Mouse (Mus musculus) limb, embryonic 13.5 days (tissue): ENCODE measurements around the gene Ano8. TPM values are rescaled to one million over a fixed set of nuclear protein-coding genes. Genes with fewer than 3 reads are reported as not detected.

Experiments
- ATAC-seq: fragments of 200-750 bp; cut with Nextera tagmentation; 2 replicates; pipeline ENCODE4 v1.8.0; 2017; ENCODE audit warnings: low read depth, moderate number of reproducible peaks, moderate TSS enrichment; ENCODE audit not compliant: low FRiP score
- H3K27ac ChIP-seq: fragments of 300-500 bp; sonication (generic); 2 replicates; pipeline ENCODE4 v1.5.1; 2015; ENCODE audit warnings: inconsistent platforms, mild to moderate bottlenecking, moderate library complexity
- H3K27me3 ChIP-seq: fragments of 300-500 bp; sonication (generic); 2 replicates; pipeline ENCODE4 v1.6.1; 2015; ENCODE audit warnings: mild to moderate bottlenecking, inconsistent platforms
- H3K36me3 ChIP-seq: fragments of 300-500 bp; sonication (generic); 2 replicates; pipeline ENCODE4 v1.6.1; 2015; ENCODE audit warnings: inconsistent platforms, mild to moderate bottlenecking, moderate library complexity
- H3K4me1 ChIP-seq: fragments of 300-500 bp; sonication (generic); 2 replicates; pipeline ENCODE4 v1.6.1; 2015; ENCODE audit warnings: inconsistent platforms
- H3K4me2 ChIP-seq: fragments of 300-500 bp; sonication (generic); replicated peaks from 2 replicates; pipeline ENCODE4 v1.6.1; 2015; ENCODE audit warnings: inconsistent platforms, mild to moderate bottlenecking, moderate library complexity
- H3K4me3 ChIP-seq: fragments of 300-500 bp; sonication (generic); 2 replicates; pipeline ENCODE4 v1.5.1; 2015; ENCODE audit warnings: moderate library complexity, mild to moderate bottlenecking, inconsistent platforms
- H3K9ac ChIP-seq: fragments of 300-500 bp; sonication (generic); 2 replicates; pipeline ENCODE4 v1.6.1; 2015; ENCODE audit warnings: mild to moderate bottlenecking, inconsistent platforms
- H3K9me3 ChIP-seq: fragments of 300-500 bp; sonication (generic); 2 replicates; pipeline ENCODE4 v1.6.1; 2016; ENCODE audit warnings: inconsistent platforms
- WGBS: fragments of 180-500 bp; shearing (Covaris S2); methylation state at CpG from one replicate; pipeline ENCODE4 v1.1.7; 2015; 5-methylcytosine and 5-hydroxymethylcytosine counted together
- polyA plus RNA-seq: library from polyadenylated mRNA; unstranded; fragments of >200 nt; fragmentation: Nextera tagmentation; extraction: Ambion mirVana; gene quantifications from 2 replicates; pipeline ENCODE4 v1.2.1, GENCODE M21; 2015

Ano8 gene
- polyA plus RNA-seq, 1 experiment from 2014 or later, result 1.5 TPM

DNA sequence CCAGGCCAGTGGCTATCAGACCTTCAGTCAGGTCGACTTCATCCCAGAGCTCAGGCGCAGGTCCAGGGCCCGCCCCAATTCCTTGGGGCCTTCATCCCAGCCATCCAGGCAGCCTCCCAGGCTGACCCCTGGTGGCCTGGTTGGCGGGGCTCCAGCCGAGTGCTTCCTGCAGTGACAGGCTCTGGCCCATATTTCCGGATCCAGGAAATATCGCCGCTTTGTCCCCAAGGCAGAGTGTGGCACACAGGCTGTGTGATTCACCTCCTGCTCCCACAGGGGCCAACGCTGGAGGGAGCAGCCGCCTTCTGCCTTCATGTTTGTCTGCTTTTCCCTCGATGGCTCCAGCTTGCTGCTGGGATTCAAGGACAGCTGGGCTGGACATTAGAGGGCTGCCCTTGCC lies 10.7 kb upstream of the Ano8 start:
- H3K27ac ChIP-seq, result no peak overlapping the region; the same call in 1 of the 2 replicates
- H3K4me2 ChIP-seq, result no peak overlapping the region
- H3K9me3 ChIP-seq, result no peaks in the 10 kb centered on the region
- ATAC-seq, result no peak
- H3K9ac ChIP-seq, result 0 out of 2 replicates have a peak overlapping the region, but pooled peaks have one; percentile 19
- H3K4me1 ChIP-seq, result peaks cover 34% of the 10 kb centered on the region
- H3K4me3 ChIP-seq, result no peak overlapping the region
- 28% methylated on average over 11 of the region's 11 CpGs for WGBS
- peaks cover 32% of the 10 kb centered on the region for H3K36me3 ChIP-seq
- no peaks in the 10 kb centered on the region for H3K27me3 ChIP-seq

GRCm38 (mm10) chr8:71495811-71496210 lies 10.0 kb upstream of the Ano8 start:
- Histone ChIP-seq H3K36me3 (peaks cover 39% of the 10 kb centered on the region), H3K9me3 (no peaks in the 10 kb centered on the region), H3K9ac (no peak overlapping the region), H3K27me3 (no peaks in the 10 kb centered on the region), H3K4me1 (peaks cover 34% of the 10 kb centered on the region), H3K4me3 (no peak overlapping the region), H3K4me2 (no peak overlapping the region), H3K27ac (peak overlapping the region; percentile 10; the same call in 1 of the 2 replicates)
- no peak for ATAC-seq
- WGBS, result 91% methylated on average over 5 of the region's 5 CpGs

- no peaks in the 10 kb centered on the region for H3K9me3 ChIP-seq
- peak overlapping the region; percentile 41 for H3K4me2 ChIP-seq
- no peak overlapping the region for H3K27ac ChIP-seq
- peak overlapping the region; percentile 39; the same call in 1 of the 2 replicates for H3K9ac ChIP-seq
- 23% methylated on average over 16 of the region's 16 CpGs for WGBS
- ATAC-seq, result peak; percentile 26
- peaks cover 47% of the 10 kb centered on the region for H3K36me3 ChIP-seq
- no peak overlapping the region for H3K4me3 ChIP-seq
- no peaks in the 10 kb centered on the region for H3K27me3 ChIP-seq
- H3K4me1 ChIP-seq, result peaks cover 34% of the 10 kb centered on the region
These were observed 9.3 kb upstream of the Ano8 start for GRCm38 (mm10) chr8:71495039-71495438.

- Histone ChIP-seq H3K4me1 (peaks cover 35% of the 10 kb centered on the region), H3K27me3 (no peaks in the 10 kb centered on the region), H3K9me3 (no peaks in the 10 kb centered on the region), H3K36me3 (peaks cover 46% of the 10 kb centered on the region), H3K4me3 (peak overlapping the region; percentile 85), H3K27ac (peak overlapping the region; percentile 88), H3K4me2 (peak overlapping the region; percentile 100), H3K9ac (peak overlapping the region; percentile 91)
- WGBS, result under 1% methylated on average over 22 of the region's 22 CpGs
- ATAC-seq, result peak; percentile 87
These were observed 2.7 kb upstream of the Ano8 start for GRCm38 (mm10) chr8:71488454-71488853.

- H3K9me3 ChIP-seq, result no peaks in the 10 kb centered on the region
- WGBS, result under 1% methylated on average over 33 of the region's 33 CpGs
- H3K27me3 ChIP-seq, result no peaks in the 10 kb centered on the region
- H3K27ac ChIP-seq, result peak within 1 kb of the TSS; percentile 88
- peak within 1 kb of the TSS; percentile 91 for H3K9ac ChIP-seq
- peak within 1 kb of the TSS; percentile 85 for H3K4me3 ChIP-seq
- H3K36me3 ChIP-seq, result peaks cover 46% of the 10 kb centered on the region
- peaks cover 35% of the 10 kb centered on the region for H3K4me1 ChIP-seq
- peak within 1 kb of the TSS; percentile 100 for H3K4me2 ChIP-seq
- peak; percentile 39 for ATAC-seq
These were observed 2.1 kb upstream of the Ano8 start, which contains the start of gene Gtpbp3 for GRCm38 (mm10) chr8:71487691-71488445. Gene Gtpbp3, plus strand, starts transcription at chr8:71488103.

DNA sequence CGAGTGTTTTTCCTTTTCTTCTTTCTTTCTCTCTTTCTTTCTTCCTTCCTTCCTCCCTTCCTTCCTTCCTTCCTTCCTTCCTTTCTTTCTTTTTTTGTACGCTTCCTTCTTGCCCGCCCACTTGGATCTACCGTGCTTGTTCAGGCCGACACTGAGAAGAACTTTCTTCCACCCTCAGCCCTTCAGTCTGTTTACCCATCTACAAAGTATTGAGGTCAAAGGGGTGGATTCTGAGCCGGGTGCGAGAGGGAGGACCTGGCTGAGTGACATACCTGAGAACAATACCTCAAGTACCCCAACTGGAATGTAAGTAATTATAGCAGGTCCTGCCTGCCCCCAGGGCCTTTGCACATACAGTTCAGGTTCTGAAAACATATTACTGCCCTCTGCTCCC lies 370 bp upstream of the Ano8 start:
- peaks cover 43% of the 10 kb centered on the region for H3K36me3 ChIP-seq
- no peak overlapping the region; the same call in 1 of the 2 replicates for H3K27ac ChIP-seq

DNA sequence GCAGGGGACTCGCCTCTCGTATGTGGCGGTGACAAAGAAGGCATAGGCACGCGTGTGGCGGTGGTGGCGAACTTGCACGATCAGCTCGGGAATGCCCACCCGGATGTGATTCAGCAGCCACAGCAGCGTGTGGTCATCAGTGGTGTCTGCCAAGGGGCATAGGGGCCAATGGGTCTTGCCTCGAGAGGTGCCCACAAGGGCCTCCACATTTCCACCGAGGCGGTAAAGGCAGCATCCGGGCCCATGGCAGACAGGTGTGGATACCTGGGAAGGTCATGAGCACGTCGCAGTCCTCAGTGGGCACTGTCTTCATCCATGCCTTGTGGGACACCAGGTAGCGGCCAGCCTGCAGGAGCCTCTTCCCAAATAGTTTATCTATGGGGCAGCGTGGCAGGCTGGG lies 1.0 kb downstream of the Ano8 start:
- H3K4me3 ChIP-seq, result peak overlapping the region; percentile 74
- peaks cover 32% of the 10 kb centered on the region for H3K4me1 ChIP-seq
- no peaks in the 10 kb centered on the region for H3K9me3 ChIP-seq
- H3K4me2 ChIP-seq, result peak overlapping the region; percentile 93
- no peak overlapping the region for H3K27ac ChIP-seq
- H3K9ac ChIP-seq, result peak overlapping the region; percentile 90; the same call in 1 of the 2 replicates
- H3K27me3 ChIP-seq, result no peaks in the 10 kb centered on the region
- WGBS, result 93% methylated on average over 19 of the region's 19 CpGs
- no peak for ATAC-seq
- peaks cover 44% of the 10 kb centered on the region for H3K36me3 ChIP-seq

More for the DNA sequence above, 370 bp upstream of the Ano8 start:
- WGBS, result 22% methylated on average over 7 of the region's 7 CpGs
- no peaks in the 10 kb centered on the region for H3K9me3 ChIP-seq
- H3K27me3 ChIP-seq, result no peaks in the 10 kb centered on the region
- peak overlapping the region; percentile 93 for H3K4me2 ChIP-seq
- H3K9ac ChIP-seq, result no peak overlapping the region
- H3K4me1 ChIP-seq, result peaks cover 35% of the 10 kb centered on the region
- ATAC-seq, result no peak
- H3K4me3 ChIP-seq, result peak overlapping the region; percentile 74

DNA sequence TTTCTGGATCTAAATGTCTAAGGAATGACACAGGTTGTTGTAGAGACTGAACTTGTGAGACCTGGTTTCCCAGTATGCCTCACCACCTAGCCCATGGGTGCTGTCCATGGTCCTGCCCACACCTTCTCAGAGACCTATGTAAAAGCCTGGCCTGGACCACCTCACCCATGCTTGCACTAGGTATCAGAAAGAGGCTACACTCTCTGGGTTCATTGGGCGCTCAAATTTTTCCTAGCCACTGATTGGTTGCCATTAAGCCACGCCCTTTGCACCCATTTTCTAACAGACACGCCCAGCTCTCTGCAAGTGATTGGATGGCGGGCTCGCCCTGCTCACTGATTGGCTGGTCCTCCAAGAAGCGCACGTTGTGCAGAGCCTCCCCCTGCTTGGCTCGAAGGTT lies 1.8 kb downstream of the Ano8 start:
- peaks cover 52% of the 10 kb centered on the region for H3K36me3 ChIP-seq
- no peak overlapping the region for H3K9ac ChIP-seq
- H3K4me2 ChIP-seq, result peak overlapping the region; percentile 93; the same call in 1 of the 2 replicates
- no peaks in the 10 kb centered on the region for H3K27me3 ChIP-seq
- H3K27ac ChIP-seq, result no peak overlapping the region
- peaks cover 24% of the 10 kb centered on the region for H3K4me1 ChIP-seq
- H3K4me3 ChIP-seq, result peak overlapping the region; percentile 5; the same call in 1 of the 2 replicates
- no peaks in the 10 kb centered on the region for H3K9me3 ChIP-seq
- whole genome bisulfite sequencing, result 42% methylated on average over 8 of the region's 8 CpGs
- ATAC-seq, result no peak

- Histone ChIP-seq H3K9ac (no peak overlapping the region), H3K27ac (no peak overlapping the region), H3K4me2 (no peak overlapping the region), H3K36me3 (peaks cover 64% of the 10 kb centered on the region), H3K9me3 (no peaks in the 10 kb centered on the region), H3K4me3 (no peak overlapping the region), H3K27me3 (no peaks in the 10 kb centered on the region), H3K4me1 (peaks cover 20% of the 10 kb centered on the region)
- 91% methylated on average over 11 of the region's 11 CpGs for WGBS
- ATAC-seq, result no peak
These were observed 6.8 kb downstream of the Ano8 start for GRCm38 (mm10) chr8:71478943-71479342.

- no peaks in the 10 kb centered on the region for H3K27me3 ChIP-seq
- H3K4me3 ChIP-seq, result peak overlapping the region; percentile 65
- H3K27ac ChIP-seq, result no peak overlapping the region
- H3K9me3 ChIP-seq, result no peaks in the 10 kb centered on the region
- ATAC-seq, result no peak
- 47% methylated on average over 14 of the region's 14 CpGs for WGBS
- peak overlapping the region; percentile 80; the same call in 1 of the 2 replicates for H3K9ac ChIP-seq
- peak overlapping the region; percentile 86 for H3K4me2 ChIP-seq
- H3K36me3 ChIP-seq, result peaks cover 66% of the 10 kb centered on the region
- peaks cover 20% of the 10 kb centered on the region for H3K4me1 ChIP-seq
These were observed 8.4 kb downstream of the Ano8 start for GRCm38 (mm10) chr8:71477196-71477845.

DNA sequence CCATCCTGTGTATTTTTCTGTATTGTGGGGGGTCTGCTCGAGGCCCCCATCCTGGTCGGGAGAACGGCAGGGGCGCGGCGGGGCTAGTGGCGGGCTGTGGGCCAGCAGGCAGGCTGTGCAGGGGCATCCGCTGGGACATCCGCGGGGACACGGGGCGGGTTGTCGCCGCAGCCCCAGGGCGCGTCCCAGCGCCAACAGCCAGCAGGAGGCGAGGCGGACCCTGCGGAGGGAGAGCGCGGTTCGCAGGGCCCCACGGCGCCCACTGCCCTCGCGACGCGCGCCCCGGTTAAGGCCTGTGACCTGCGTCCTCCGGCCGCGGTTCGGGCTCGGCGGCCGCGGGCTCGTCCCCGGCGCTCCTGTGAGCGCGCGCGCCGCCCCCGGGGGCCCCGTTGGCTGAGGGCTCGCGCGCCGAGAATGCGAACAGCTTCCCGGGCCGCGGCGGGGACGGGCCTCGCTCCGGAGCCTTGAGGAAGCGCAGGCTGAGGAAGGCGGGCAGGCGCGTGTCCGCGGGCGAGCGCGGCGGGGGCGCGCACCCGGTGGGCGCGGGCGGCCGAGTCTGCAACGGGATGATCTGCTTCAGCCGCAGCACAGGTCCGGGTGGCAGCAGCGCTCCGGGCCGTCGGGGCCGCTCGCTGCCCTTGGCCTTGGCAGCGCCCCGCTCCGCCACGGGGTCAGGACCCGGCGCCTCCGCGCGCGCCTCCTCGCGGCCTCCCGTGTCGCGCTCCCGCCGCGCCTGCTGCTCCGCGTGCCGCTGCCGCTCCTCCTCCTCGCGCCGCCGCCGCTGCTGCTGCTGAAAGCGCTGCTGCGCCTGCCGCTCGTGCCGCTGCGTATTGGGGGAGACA lies 9.4 kb downstream of the Ano8 start:
- no peaks in the 10 kb centered on the region for H3K27me3 ChIP-seq
- H3K9me3 ChIP-seq, result no peaks in the 10 kb centered on the region
- H3K36me3 ChIP-seq, result peaks cover 67% of the 10 kb centered on the region
- peak overlapping the region; percentile 86 for H3K4me2 ChIP-seq
- peak; percentile 68 for ATAC-seq
- under 1% methylated on average over 71 of the region's 121 CpGs for WGBS
- peaks cover 21% of the 10 kb centered on the region for H3K4me1 ChIP-seq
- peak overlapping the region; percentile 79 for H3K27ac ChIP-seq
- peak overlapping the region; percentile 65 for H3K4me3 ChIP-seq
- peak overlapping the region; percentile 80 for H3K9ac ChIP-seq
